Mouse (Mus musculus): ENCODE measurements around the gene Apela. TPM values are rescaled to one million over a fixed set of nuclear protein-coding genes. Genes with fewer than 3 reads are reported as not detected.

The Apela gene
- polyA plus RNA-seq, 1 experiment from 2014 or later = 11.1 TPM

GRCm38 (mm10) chr8:65053968-65054367 lies 16.8 kb upstream of the Apela start:
- Histone ChIP-seq H3K27ac (replicated peaks) (no peak overlapping the region), H3K4me3 (no peak overlapping the region), H3K4me1 (no peaks in the 10 kb centered on the region), H3K4me2 (no peak overlapping the region), H3K9me3 (peaks cover 3% of the 10 kb centered on the region; the same call in 1 of the 2 replicates), H3K27me3 (replicated peaks) (no peaks in the 10 kb centered on the region), H3K36me3 (no peaks in the 10 kb centered on the region), H3K9ac (no peak overlapping the region)
- WGBS = 71% methylated on average over 5 of the region's 5 CpGs
- ATAC-seq (ENCODE audit: extremely low read depth, insufficient number of reproducible peaks, low FRiP score, low TSS enrichment) = no peak

GRCm38 (mm10) chr8:65053554-65053953 lies 16.4 kb upstream of the Apela start:
- H3K4me1 ChIP-seq = no peaks in the 10 kb centered on the region
- peaks cover 3% of the 10 kb centered on the region; the same call in 1 of the 2 replicates for H3K9me3 ChIP-seq
- H3K27ac ChIP-seq (replicated peaks) = no peak overlapping the region
- ATAC-seq (ENCODE audit: extremely low read depth, insufficient number of reproducible peaks, low FRiP score, low TSS enrichment) = no peak
- H3K36me3 ChIP-seq = no peaks in the 10 kb centered on the region
- 82% methylated on average over 3 of the region's 3 CpGs for WGBS
- no peaks in the 10 kb centered on the region for H3K27me3 ChIP-seq (replicated peaks)
- H3K4me3 ChIP-seq = no peak overlapping the region
- H3K4me2 ChIP-seq = no peak overlapping the region
- H3K9ac ChIP-seq = no peak overlapping the region

- H3K4me3 ChIP-seq = no peak overlapping the region
- no peak overlapping the region for H3K4me2 ChIP-seq
- ATAC-seq (ENCODE audit: extremely low read depth, insufficient number of reproducible peaks, low FRiP score, low TSS enrichment) = no peak
- no peaks in the 10 kb centered on the region for H3K4me1 ChIP-seq
- no peak overlapping the region for H3K27ac ChIP-seq (replicated peaks)
- no peaks in the 10 kb centered on the region for H3K27me3 ChIP-seq (replicated peaks)
- no peaks in the 10 kb centered on the region for H3K36me3 ChIP-seq
- H3K9ac ChIP-seq = no peak overlapping the region
- peaks cover 3% of the 10 kb centered on the region; the same call in 1 of the 2 replicates for H3K9me3 ChIP-seq
- WGBS = 77% methylated on average over 4 of the region's 4 CpGs
Measured at GRCm38 (mm10) chr8:65047801-65048200, 10.7 kb upstream of the Apela start.

GRCm38 (mm10) chr8:65047193-65047592 lies 10.1 kb upstream of the Apela start:
- H3K27me3 ChIP-seq (replicated peaks) = no peaks in the 10 kb centered on the region
- H3K27ac ChIP-seq (replicated peaks) = no peak overlapping the region
- peaks cover 3% of the 10 kb centered on the region; the same call in 1 of the 2 replicates for H3K9me3 ChIP-seq
- H3K4me1 ChIP-seq = no peaks in the 10 kb centered on the region
- no peak overlapping the region for H3K4me3 ChIP-seq
- H3K36me3 ChIP-seq = no peaks in the 10 kb centered on the region
- WGBS = 84% methylated on average over 4 of the region's 4 CpGs
- no peak for ATAC-seq (ENCODE audit: extremely low read depth, insufficient number of reproducible peaks, low FRiP score, low TSS enrichment)
- no peak overlapping the region for H3K9ac ChIP-seq
- H3K4me2 ChIP-seq = no peak overlapping the region

- H3K4me1 ChIP-seq = no peaks in the 10 kb centered on the region
- 45% methylated on average over 5 of the region's 5 CpGs for WGBS
- H3K4me3 ChIP-seq = no peak overlapping the region
- peak overlapping the region; percentile 48 for H3K4me2 ChIP-seq
- peaks cover 3% of the 10 kb centered on the region; the same call in 1 of the 2 replicates for H3K9me3 ChIP-seq
- no peaks in the 10 kb centered on the region for H3K27me3 ChIP-seq (replicated peaks)
- H3K27ac ChIP-seq (replicated peaks) = no peak overlapping the region
- ATAC-seq (ENCODE audit: extremely low read depth, insufficient number of reproducible peaks, low FRiP score, low TSS enrichment) = no peak
- no peaks in the 10 kb centered on the region for H3K36me3 ChIP-seq
- 0 out of 2 replicates have a peak overlapping the region, but pooled peaks have one; percentile 25 for H3K9ac ChIP-seq
Measured at GRCm38 (mm10) chr8:65046565-65046964, 9.4 kb upstream of the Apela start.

- Histone ChIP-seq H3K27ac (replicated peaks) (no peak overlapping the region), H3K36me3 (no peaks in the 10 kb centered on the region), H3K4me3 (no peak overlapping the region), H3K4me1 (peaks cover 15% of the 10 kb centered on the region), H3K27me3 (replicated peaks) (no peaks in the 10 kb centered on the region), H3K4me2 (no peak overlapping the region), H3K9me3 (no peaks in the 10 kb centered on the region), H3K9ac (no peak overlapping the region)
- ATAC-seq (ENCODE audit: extremely low read depth, insufficient number of reproducible peaks, low FRiP score, low TSS enrichment) = no peak
- 58% methylated on average over 2 of the region's 2 CpGs for WGBS
Measured at GRCm38 (mm10) chr8:65034136-65034535, 3.0 kb downstream of the Apela start.

GRCm38 (mm10) chr8:65033056-65033455 lies 4.1 kb downstream of the Apela start:
- WGBS = 78% methylated on average over 13 of the region's 13 CpGs
- H3K27me3 ChIP-seq (replicated peaks) = no peaks in the 10 kb centered on the region
- no peak for ATAC-seq (ENCODE audit: extremely low read depth, insufficient number of reproducible peaks, low FRiP score, low TSS enrichment)

GRCm38 (mm10) chr8:65032107-65032506 lies 5.0 kb downstream of the Apela start:
- Histone ChIP-seq H3K36me3 (no peaks in the 10 kb centered on the region), H3K9me3 (no peaks in the 10 kb centered on the region), H3K4me1 (peaks cover 9% of the 10 kb centered on the region; the same call in 1 of the 2 replicates), H3K4me2 (no peak overlapping the region), H3K9ac (no peak overlapping the region), H3K27ac (replicated peaks) (no peak overlapping the region), H3K27me3 (replicated peaks) (no peaks in the 10 kb centered on the region), H3K4me3 (no peak overlapping the region)
- WGBS = 93% methylated on average over 1 of the region's 1 CpGs
- ATAC-seq (ENCODE audit: extremely low read depth, insufficient number of reproducible peaks, low FRiP score, low TSS enrichment) = no peak

More at GRCm38 (mm10) chr8:65033056-65033455, 4.1 kb downstream of the Apela start:
- Histone ChIP-seq H3K4me3 (no peak overlapping the region), H3K4me2 (no peak overlapping the region), H3K4me1 (peaks cover 15% of the 10 kb centered on the region), H3K36me3 (no peaks in the 10 kb centered on the region), H3K9me3 (no peaks in the 10 kb centered on the region), H3K27ac (replicated peaks) (no peak overlapping the region), H3K9ac (no peak overlapping the region)

- H3K27ac ChIP-seq (replicated peaks) = no peak overlapping the region
- no peaks in the 10 kb centered on the region for H3K36me3 ChIP-seq
- no peak for ATAC-seq (ENCODE audit: extremely low read depth, insufficient number of reproducible peaks, low FRiP score, low TSS enrichment)
- peaks cover 3% of the 10 kb centered on the region; the same call in 1 of the 2 replicates for H3K4me1 ChIP-seq
- no peaks in the 10 kb centered on the region for H3K27me3 ChIP-seq (replicated peaks)
- H3K9me3 ChIP-seq = no peaks in the 10 kb centered on the region
- 69% methylated on average over 4 of the region's 4 CpGs for WGBS
- no peak overlapping the region for H3K4me2 ChIP-seq
- H3K9ac ChIP-seq = no peak overlapping the region
- no peak overlapping the region for H3K4me3 ChIP-seq
Measured at GRCm38 (mm10) chr8:65030735-65031485, 6.2 kb downstream of the Apela start.

GRCm38 (mm10) chr8:65029776-65030175 lies 7.4 kb downstream of the Apela start:
- Histone ChIP-seq H3K4me3 (no peak overlapping the region), H3K4me1 (no peaks in the 10 kb centered on the region), H3K27me3 (replicated peaks) (no peaks in the 10 kb centered on the region), H3K27ac (replicated peaks) (no peak overlapping the region), H3K9me3 (no peaks in the 10 kb centered on the region), H3K36me3 (no peaks in the 10 kb centered on the region), H3K9ac (no peak overlapping the region), H3K4me2 (no peak overlapping the region)
- WGBS = 73% methylated on average over 4 of the region's 4 CpGs
- ATAC-seq (ENCODE audit: extremely low read depth, insufficient number of reproducible peaks, low FRiP score, low TSS enrichment) = no peak

- no peak overlapping the region for H3K4me2 ChIP-seq
- no peak overlapping the region for H3K4me3 ChIP-seq
- H3K27ac ChIP-seq (replicated peaks) = no peak overlapping the region
- no peak overlapping the region for H3K9ac ChIP-seq
- H3K36me3 ChIP-seq = no peaks in the 10 kb centered on the region
- H3K9me3 ChIP-seq = no peaks in the 10 kb centered on the region
- H3K27me3 ChIP-seq (replicated peaks) = no peaks in the 10 kb centered on the region
- 71% methylated on average over 12 of the region's 12 CpGs for WGBS
- no peak for ATAC-seq (ENCODE audit: extremely low read depth, insufficient number of reproducible peaks, low FRiP score, low TSS enrichment)
- no peaks in the 10 kb centered on the region for H3K4me1 ChIP-seq
Measured at GRCm38 (mm10) chr8:65028959-65029686, 8.0 kb downstream of the Apela start.

Data from heart, embryonic 13.5 days (tissue).